Mouse (Mus musculus): Measurements from ENCODE around the gene Ntrk2.

Gene Ntrk2

DNA sequence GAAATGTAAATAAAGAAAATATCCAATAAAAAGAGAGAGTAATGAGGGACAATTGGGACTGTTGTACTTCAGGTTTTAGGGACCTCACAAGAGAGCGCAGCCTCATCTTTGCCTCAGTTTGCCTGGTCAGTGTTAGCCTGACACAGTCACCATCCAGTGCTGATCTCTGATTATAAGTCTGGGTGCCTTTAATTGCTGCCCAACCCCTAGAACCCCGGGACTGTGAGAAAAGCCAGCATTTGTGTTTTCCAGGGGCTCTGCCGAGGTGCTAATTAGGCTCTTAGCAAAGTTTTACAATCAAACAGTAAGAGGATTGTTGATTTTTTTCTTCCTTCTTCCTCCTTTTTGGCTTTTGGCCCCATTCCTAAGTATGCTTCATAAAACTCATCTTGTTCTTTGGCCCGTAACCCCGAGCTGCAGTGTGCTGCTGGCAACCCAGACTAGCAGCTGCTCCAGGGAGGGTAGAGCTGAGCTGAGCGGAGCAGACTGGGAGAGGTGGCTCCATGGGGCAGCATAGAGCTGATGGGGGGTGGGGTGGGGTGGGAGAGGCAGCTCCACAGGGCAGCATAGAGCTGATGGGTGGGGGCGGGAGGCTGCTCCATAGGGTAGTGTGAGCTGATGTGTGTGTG, 34.5 kb downstream of the Ntrk2 start:
- no peak for DNase-seq (ENCODE audit: low read depth, low spot score)

DNA sequence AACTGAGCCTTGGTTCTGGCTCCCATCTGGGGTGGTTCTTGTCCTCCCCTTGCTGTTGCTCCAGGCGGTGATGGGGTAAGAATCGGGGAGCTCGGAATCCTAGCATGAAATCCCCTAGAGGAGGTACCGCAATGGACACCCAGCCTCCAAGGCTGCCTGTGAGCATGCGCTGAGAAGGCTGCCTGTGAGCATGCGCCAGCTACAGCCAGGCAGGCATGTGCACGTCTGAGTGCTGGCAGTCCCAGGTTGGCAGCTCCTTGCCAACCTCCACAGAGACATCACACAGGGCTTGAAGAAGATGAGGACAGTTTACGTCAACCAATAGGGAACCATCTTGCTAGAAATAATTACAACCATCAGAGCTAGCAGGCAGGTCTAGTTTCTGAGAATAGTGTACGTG, 37.5 kb downstream of the Ntrk2 start:
- no peak for DNase-seq (ENCODE audit: low read depth, low spot score)

DNA sequence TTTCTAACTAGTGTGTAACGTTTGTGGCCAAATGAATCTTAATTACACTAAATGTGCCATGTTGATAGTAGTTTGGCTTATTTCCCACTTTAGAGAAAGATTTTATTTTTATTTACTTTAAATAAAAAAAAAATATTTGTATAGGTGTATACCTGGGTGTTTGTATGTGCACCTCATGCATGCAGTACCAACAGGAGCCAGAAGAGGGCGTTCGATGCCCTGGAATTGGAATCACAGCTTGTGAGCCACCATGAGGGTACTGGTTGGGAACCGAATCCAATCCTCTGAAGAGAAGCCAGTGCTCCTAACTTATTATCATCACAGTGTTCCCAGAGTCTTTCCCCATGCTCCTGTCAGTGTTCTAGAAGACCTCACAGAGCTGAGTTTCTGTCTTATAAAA, 42.2 kb downstream of the Ntrk2 start:
- DNase-seq (ENCODE audit: low read depth, low spot score): no peak

DNA sequence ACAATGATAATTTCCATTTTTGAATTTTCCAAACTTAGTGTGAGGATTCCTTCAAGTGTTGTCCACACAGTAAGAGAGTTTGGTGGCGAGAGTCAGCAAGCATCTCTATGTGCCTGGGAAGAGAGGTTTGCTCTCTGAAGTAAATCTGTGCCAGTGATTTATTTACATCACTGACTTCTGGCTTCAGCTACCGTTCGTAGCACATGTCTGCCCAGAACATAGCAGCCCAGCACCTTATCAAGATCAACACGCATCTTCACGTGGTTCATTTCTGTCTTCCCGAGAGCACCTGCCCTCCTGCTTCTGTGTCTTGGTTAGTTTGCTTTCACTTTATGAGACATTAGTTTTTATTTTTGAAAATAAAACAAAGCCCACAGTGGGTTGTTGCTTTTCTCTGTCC, 47.3 kb downstream of the Ntrk2 start:
- no peak for DNase-seq (ENCODE audit: low read depth, low spot score)

DNA sequence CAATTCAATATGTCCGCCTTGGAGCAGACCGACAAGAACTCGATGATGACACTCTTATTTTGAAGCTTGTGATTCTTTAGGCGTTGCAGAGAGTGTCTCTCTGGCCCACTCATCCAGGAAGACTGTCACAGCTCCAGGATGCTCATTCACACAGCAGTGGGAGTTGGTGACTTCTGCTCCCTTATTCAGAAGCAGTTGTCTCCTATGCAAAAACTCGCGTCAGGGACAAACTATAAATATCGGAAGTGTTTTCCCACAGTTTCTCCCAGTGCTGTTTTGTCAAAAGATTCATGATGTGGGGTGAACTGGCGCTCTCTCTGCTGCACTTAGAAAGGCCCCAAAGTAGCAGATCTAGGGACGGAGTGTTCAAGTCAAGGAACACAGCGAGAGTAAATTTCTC, 59.9 kb downstream of the Ntrk2 start:
- DNase-seq (ENCODE audit: low read depth, low spot score): no peak

DNA sequence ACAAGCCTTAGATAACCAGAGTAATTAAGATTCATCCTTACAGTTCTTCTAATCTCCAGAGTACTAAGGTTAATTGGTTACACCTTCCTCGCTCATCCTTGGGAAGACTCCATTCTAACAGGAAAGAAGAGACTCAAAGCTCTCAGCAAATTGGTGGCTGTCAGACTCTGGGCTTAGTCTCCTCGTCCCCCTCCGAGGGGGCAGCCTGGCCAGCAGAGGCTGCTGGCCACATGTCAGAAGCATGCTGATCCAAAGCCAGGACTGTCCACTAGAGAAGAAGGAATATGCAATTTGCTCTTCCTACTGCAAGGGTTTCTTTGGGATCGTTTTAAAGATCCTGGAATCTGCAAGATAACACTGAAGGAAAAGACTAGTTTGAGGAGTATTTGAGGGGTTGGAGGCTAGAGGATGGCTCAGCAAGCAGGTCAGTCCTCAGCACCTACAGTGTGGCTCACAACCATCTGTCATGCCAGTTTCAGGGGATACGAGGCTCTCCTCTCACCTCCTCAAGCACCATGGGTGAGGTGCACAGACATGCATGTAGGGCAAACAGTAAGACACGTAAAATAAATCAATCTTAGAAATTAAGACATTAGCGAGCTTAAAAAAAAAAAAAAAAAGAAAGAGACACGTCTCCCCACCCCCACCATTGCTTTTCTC, 60.5 kb downstream of the Ntrk2 start:
- DNase-seq (ENCODE audit: low read depth, low spot score): no peak

DNA sequence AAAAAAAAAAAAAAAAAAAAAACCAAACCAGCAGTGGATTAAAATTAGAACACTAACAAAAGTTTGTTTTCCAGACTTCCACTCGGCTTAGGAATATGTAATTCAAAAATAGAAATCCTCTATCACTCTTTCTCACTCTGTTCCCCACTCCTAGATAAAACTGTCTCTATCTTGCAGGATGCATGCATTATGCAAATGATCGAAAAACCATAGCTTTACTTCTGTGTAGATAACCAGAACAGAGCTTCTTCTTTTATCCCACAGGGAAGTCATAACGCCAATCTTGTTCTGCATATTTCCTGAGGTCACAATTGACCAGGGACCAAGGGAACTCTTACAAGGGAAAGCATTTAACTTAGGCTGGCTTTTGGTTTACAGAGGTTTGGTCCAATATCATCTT, 76.1 kb downstream of the Ntrk2 start:
- DNase-seq (ENCODE audit: low read depth, low spot score): no peak

DNA sequence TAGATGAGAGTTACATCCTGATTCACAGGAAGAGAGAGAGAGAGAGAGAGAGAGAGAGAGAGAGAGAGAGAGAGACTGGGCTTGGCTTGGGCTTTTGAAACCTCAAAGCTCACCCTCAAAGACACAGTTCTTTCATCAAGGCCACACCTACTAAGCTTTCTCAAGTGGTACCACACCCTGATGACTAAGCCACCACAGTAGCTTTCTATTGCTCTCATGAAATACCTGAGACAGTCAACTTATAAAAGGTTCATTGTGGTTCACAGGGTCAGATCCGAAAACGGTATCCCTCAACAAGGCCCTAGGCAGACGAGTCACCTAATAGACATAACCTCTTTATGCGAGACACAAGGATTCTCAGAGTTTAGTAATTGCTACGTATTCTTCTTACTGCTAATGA, 76.5 kb downstream of the Ntrk2 start:
- no peak for DNase-seq (ENCODE audit: low read depth, low spot score)

DNA sequence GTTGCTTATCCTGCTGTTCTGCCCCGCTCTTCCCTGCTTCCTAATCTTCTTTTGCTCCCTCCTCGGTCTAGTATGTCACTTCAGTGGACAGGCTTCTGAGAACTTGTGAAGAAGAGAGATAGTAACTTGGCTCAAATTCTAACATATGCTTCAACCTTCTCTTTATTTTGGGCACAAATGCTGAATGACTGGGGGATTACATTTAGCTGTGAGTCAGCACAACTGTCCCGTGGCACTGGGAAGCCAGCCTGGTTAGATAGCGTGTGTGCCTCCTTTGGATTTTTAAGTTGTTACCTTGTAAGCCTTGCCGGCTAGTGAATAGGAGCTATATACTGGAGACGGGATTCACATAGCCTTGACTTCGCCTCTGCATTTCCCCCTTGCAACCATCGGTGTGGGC, 79.7 kb downstream of the Ntrk2 start:
- DNase-seq (ENCODE audit: low read depth, low spot score): no peak

DNA sequence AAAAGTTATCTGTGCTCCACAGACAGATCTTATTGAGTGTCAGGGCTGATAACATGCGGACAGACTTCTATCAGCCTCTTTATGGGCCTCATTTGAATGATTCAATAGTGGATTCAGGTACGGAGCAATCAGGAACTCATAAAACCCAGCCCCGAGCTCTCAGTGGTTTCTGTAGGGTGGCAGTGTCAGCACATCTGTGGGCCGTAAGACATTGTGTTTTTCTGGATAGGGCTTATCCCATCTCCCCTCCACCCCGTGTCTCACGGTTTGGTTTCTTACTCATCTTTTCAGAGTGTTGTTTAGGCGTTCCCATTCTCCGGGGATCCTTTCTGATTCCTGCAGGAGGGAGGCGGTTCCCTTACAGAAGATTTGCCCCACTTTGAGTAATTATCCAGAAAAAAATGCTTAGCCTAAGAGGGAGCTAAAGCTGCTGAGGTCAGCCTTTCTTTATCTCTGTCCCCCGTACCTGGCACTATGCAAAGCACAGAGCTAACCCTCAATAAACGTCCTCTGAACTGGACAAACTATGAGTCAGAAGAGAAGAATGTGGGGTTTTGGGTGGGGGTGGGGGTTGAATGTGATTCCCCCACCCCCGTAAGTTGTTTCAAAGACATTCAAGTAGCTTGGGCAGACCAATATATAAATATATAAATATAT, 90.0 kb downstream of the Ntrk2 start:
- DNase-seq (ENCODE audit: low read depth, low spot score): no peak

DNA sequence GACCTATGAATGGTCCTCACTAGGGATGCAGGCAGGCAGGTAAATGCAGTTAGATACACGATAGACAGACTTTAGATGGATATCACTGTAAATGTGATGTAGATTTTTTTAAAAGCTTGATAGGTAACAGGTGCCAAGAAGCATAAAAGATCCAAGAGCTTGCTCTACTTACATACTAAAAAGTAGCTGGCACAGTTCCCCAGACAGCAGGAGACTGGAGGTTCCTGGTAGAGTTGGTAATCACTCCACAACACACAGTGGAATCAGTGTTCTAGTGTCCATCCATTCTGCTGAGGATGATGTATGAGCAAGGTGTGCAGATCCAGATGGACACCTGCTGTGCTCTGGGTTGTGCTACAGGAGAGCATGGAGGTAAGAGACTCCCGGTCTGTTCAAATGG, 93.0 kb downstream of the Ntrk2 start:
- DNase-seq (ENCODE audit: low read depth, low spot score): no peak

DNA sequence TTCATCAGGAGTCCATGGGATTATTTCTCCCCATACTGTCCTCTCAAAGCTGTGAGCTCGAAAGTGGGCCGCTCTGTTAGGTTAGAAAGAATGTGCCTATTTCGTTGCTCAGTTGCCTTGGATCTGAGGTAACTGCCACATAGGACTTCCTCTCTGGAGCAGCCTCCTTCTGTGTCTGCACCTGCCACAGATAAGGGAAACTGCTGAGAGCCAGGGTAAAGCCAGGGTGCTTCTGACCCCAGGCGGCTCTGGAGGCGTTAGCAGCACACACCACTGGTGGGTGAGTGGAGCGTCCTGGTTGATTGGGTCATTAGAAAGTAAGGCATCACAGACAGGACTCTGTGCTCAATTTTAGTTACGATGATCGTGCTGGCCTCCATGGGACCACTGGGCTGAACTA, 95.9 kb downstream of the Ntrk2 start:
- no peak for DNase-seq (ENCODE audit: low read depth, low spot score)

DNA sequence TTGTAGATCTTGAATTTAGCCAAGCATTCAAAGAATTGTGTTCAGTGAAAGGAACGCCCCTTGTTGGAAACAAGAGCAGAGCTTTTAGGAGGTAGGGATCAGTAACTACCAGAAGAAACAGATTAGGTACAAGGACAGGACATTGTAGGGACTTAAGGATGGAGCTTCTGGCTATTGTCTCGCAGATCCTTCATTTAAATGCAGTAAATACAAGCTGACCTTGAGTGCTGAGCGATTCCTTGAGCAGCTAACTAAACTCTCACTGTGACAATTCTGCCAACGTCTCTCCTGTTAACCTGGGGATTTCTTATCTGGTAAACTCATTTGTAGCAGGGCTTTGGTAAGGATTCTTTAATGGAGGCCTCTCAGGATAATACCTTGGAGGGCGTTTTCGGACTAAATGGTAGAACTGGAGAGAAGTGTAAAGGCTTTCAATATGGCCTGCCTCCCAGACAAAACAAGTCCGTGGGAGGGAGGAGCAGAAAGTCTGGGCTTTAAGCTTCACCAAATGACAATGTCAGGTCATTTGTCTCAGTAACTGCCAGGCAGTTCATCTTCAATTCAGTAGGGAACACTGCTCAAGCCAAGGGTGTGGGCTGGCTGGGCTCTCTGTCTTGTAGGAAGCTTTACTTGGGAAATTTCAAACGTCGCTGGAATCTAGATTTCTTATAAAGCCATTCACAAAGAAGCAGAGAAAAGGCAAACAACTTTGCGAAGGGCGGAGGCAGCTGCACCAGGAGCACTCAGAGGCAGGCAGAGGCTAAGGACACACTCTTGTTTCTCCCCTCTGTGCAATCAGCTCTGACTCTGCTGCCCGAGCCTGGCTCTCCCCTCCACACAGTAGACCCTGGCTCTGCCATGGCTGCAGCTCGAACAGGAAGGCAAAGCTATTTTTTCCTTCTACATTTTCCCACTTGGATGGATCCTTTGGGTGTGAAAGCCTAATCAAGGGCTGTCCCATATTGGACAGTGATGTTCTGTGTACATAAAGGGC, 98.7 kb downstream of the Ntrk2 start:
- peak; percentile 48 for DNase-seq (ENCODE audit: low read depth, low spot score)

DNA sequence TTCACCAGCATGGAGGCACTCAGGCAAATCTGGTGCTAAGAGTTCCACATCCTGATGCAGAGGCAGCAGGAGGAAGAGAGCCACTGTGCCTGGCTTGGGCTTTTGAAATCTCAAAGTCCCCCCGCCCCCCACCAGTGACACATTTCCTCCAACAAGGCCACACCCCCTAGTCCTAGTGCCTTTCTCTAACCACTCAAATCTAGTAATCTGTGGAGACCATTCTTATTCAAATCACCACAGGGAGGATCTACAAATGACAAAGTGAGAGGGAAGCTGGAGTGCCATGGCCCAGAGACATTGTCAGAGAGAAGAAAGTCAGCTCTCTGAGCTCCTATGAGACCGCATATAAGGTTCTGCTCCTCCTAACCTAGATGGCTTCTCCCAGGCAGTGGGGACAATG, 105.6 kb downstream of the Ntrk2 start:
- DNase-seq (ENCODE audit: low read depth, low spot score): no peak

DNA sequence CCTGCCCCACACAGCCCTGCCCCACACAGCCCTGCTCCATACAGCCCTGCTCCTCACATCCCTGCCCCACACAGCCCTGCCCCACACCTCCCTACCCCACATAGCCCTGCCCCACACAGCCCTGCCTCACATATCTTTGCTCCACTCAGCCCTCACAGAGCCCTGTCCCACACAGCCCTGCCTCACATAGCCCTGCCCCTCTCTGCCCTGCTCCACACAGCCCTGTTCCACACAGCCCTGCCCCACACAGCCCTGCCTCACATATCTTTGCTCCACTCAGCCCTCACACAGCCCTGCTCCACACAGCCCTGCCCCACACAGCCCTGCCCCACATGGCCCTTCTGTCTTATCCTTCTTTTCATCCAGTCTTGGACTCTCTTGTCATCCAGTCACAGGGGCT, 106.2 kb downstream of the Ntrk2 start:
- DNase-seq (ENCODE audit: low read depth, low spot score): no peak

DNA sequence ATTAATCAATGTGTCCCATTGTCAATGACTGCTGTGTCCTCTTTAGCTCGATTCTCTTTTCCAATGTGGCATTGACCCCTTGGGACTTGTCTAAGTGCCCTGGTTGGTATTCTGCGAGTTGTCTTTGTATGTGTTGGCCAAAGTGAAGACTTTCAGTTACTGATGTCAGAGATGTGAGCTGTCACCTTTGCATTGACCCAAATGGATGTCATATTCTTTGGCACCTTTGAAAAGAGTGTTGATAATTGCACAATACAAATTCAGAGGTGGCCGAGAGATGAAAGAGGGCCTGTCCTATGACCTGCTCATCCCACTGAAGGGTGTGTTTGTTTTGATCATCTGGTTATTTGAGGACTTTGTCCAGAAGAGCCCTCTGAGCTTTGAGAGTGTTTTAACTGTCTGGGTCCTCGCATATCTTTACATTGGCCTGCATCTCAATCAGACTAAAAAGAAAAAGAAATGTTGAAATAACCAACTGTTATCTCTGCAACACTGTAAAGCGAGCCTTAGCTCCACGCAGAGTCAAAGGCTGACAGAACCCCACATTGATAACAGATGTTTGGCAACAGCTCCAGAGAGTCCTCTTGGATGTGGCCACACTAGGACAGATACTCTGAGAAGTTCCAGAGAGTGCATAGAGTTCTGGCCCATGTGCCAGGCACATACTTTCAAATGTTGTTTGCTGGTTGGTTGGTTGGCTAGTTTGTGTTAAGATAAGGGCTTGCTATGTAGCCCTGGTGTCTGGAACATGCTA, 107.9 kb downstream of the Ntrk2 start:
- DNase-seq (ENCODE audit: low read depth, low spot score): no peak

DNA sequence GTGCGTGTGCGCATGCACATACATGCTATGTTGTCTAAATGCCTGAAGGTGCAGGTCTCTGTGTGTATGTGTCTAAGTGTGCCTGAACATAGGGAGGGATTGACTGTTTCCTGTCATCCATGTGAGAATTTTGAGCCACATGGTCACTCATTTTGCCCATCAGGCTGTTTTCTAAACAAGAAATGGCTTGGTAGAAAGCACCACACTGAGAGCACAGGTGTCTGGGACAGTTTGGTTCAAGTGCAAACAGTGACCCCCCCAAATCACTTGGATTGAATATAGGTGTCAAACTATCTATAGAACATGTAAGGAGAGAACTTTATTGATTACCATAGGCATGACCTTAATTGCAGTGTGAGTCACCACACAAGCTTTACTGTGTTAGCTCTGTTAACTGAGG, 110.0 kb downstream of the Ntrk2 start:
- DNase-seq (ENCODE audit: low read depth, low spot score): no peak

DNA sequence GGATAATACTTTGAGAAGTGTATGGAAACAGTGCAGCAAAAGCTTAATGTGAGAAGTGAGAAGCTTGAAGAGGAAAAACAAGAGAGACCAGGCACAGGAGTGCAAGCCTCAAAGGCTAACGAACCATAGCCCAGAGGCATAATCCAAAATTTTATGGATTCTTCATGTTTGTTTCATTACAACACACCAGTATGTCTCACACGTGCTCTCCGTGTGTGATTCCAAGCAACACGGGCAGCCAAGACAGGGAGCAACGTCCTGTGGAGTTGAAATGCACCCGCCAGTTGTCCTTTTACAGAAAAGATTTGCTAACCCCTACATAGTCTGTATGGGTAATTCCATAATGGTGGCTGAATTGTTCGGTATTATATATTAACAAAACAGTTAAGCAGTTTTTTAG, 113.9 kb downstream of the Ntrk2 start:
- DNase-seq (ENCODE audit: low read depth, low spot score): no peak

DNA sequence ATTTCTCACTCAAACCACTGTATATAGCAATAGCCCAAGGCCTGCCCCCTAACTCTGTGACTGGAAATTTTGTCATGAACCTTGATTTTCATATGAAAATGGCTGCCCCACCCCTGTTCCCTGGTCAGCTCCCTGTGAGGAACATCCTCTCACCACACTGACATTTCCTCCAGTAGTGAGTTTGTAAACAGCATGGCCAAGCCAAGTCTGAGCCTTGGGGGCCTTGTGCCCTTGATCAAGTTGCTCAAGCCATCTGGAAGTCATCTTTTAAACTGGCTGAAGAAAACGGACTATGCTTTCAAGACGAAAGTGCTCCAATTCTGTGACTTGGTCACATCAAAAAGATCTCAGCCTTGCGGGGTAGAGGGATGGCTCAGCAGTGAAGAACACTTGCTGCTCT, 114.9 kb downstream of the Ntrk2 start:
- DNase-seq (ENCODE audit: low read depth, low spot score): no peak

DNA sequence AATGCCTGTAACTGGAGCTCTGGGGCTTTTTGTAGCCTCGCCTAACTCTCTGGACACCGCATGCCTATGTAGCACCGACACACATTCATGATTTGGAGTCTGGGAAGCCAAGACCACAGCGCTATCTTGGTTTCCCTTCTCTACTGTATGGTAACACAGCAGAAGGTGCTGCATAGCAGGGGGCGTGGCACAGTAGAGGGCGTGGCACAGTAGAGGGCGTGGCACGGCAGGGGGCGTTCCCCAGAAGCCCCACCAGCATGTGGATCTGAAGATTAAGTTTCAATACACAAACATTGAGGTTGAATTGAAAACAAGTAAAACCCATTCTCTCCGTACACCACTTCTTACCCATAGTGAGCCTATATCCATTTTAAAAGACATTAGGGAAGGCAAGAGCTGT, 115.3 kb downstream of the Ntrk2 start:
- no peak for DNase-seq (ENCODE audit: low read depth, low spot score)

DNA sequence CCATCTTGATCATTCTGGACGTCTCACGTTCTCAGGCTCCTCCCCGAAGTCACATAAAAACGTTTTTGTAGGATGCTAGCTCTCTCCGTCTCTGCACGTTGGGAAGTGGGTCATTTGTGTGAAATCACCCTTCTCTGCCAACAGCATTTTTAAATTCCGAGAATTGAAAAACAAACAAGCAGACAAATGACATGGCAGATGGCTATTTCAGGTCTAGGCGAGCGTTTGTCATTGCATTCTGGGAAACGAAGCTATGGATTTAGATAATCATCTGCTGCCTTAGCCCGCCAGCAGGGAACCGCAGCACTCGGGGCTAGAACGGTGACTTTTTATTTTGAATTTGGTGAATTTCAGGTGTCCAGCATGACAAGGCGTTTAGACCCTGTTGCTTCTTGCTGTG, 115.8 kb downstream of the Ntrk2 start:
- DNase-seq (ENCODE audit: low read depth, low spot score): no peak

All from mesoderm, embryonic 11.5 days (tissue).